Mouse (Mus musculus): Measurements from ENCODE around the gene Il20.

Gene Il20

GRCm38 (mm10) chr1:130865541-130866221, 45.6 kb downstream of the Il20 start, which contains the start of gene Fcmr:
TSS of gene Fcmr (plus strand) at chr1:130865669.
- no peak for DNase-seq (ENCODE audit: low spot score)

DNA sequence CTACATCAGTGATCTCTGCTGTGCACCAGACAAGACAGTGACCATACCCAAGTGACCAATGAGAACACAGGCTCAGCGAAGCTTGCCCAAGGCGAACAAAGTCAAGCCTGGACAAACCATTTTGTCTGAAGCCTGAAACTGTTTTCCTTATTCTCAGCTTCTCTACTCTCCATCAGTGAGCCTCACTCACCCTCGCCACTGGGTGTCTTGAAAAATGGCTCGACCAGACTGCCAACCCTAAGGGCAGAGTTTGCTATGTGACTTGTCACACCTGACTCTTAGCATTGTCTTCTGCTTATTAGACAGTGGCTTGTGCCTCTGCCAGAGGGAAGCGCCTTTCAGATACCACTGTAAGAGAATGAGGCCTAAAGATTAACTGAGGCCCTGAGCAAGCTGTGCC, 46.5 kb downstream of the Il20 start:
- DNase-seq (ENCODE audit: low spot score) = no peak

DNA sequence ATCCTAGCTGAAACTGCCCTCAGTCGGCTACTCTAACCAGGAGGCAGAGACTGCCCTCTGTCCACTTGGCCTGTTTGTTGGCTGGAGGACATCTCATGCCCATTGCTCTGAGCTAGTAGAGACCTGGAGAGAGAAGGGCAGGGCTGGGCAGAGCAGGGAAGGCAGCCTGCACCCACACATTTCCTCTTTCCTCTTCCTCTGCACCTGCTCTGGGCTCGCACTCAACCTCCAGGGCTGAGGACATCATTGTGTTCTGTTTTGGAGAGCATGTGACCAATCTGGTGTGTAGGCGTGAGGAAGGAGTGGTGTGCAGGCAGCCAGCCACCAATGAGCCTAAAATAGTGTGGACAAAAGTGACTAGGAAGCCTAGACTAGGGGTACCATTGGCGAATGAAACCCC, 47.0 kb downstream of the Il20 start:
- no peak for DNase-seq (ENCODE audit: low spot score)

- DNase-seq (ENCODE audit: low spot score) = no peak
These were observed 53.8 kb downstream of the Il20 start for GRCm38 (mm10) chr1:130857456-130857855.
